Mouse (Mus musculus): ENCODE measurements at regions not wholly inside any gene's neighbourhood (a gene's known extent, or its start where the extent isn't known, plus 50 kb on each side); places are given as distances from the start of the nearest gene placed in this dataset.

DNA sequence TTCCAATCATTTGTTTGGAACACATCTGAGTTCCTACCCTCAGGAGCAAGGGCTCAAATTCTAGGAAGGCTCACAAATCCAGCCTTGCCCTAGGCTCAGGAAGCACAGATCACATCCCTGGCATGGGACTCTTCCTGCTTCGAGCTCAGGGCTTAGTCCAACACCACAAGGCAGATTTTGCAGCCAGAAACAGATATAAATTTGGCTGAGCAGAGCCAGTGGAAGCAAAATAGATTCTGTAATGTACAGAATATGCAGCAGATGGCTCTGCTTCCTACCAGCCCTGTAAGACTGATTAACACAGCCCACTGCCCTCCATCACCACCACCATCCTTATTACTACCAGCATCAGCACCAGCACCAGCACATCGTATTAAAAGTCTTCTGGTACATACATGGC is 56.4 kb upstream of the Syt6 start:
- TF ChIP-seq POLR2A (IDR thresholded peaks at IDR 0.05; ENCODE audit: borderline replicate concordance, low read depth, low read length) (no peak), CTCF (IDR thresholded peaks at IDR 0.05; ENCODE audit: low read depth, low read length) (no peak)
